Mouse (Mus musculus): ENCODE results near the gene Slc6a5. TPM values are rescaled to one million over a fixed set of nuclear protein-coding genes. Genes with fewer than 3 reads are reported as not detected.

Gene Slc6a5
- total RNA-seq (2023; ENCODE audit: inconsistent age): not detected in 4 replicates

DNA sequence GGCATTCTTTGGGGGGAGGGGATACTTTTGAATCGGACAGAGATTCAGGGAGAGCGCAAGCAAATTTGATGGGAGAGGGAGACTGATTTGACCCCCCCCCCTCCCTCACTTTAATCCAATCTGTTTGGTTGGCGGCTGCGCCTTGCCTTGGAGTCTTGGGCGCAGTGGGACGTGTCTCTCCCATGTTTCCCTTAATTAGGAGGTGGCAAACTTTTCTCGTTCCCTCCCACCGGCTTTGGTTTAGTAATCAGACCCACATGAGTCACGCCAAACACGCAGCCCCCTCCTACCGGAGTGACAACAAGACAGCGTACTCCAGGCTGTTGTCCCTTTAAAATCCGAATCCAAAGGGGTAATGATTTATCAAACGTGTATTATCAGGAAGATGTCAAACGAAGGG lies at the start of gene Slc6a5:
Slc6a5 (plus strand) TSS at position 297 of the 400 bp plus-strand sequence.

GRCm38 (mm10) chr7:49974841-49975440 lies 65.0 kb downstream of the Slc6a5 start, which contains the start of gene Nell1:
Nell1 (plus strand) TSS chr7:49974864.

Other genes starting within 250 kb of the Slc6a5 start
- gene Htatip2, start 151.0 kb upstream of the Slc6a5 start, total RNA-seq (2023; ENCODE audit: inconsistent age): 6.4 to 11.1 TPM (median 8.9 TPM) in 4 replicates
- 54.7 to 62.0 TPM (median 57.3 TPM) in 4 replicates for gene Prmt3, start 131.8 kb upstream of the Slc6a5 start, total RNA-seq (2023; ENCODE audit: inconsistent age)
- not detected in 4 replicates for gene Nell1, start 64.7 kb downstream of the Slc6a5 start, total RNA-seq (2023; ENCODE audit: inconsistent age)

All from B cell, adult (primary cell).